Mouse (Mus musculus): Measurements from ENCODE around the gene 4930505A04Rik. TPM values are rescaled to one million over a fixed set of nuclear protein-coding genes. Genes with fewer than 3 reads are reported as not detected.
"Not testable (repeated sequence)": the region's sequence is repeated elsewhere in the genome, so short reads cannot be mapped to it uniquely, and the experiment has no call there.

The 4930505A04Rik gene
- polyA plus RNA-seq, 1 experiment from 2014 or later, result 0.23 TPM

GRCm38 (mm10) chr11:30454331-30454730 lies 17.3 kb downstream of the 4930505A04Rik start:
- WGBS, result 86% methylated on average over 4 of the region's 4 CpGs
- ATAC-seq, result no peak
- H3K27me3 ChIP-seq (replicated peaks; ENCODE audit: control insufficient read depth, insufficient read depth, low read length), result no peaks in the 10 kb centered on the region
- H3K36me3 ChIP-seq (ENCODE audit: control insufficient read depth, insufficient read depth, low read length), result no peaks in the 10 kb centered on the region
- no peak overlapping the region for H3K4me3 ChIP-seq (ENCODE audit: low read length)
- no peak overlapping the region for H3K9ac ChIP-seq (ENCODE audit: low read depth, low read length)
- no peak overlapping the region for H3K4me2 ChIP-seq (ENCODE audit: low read length)
- H3K9me3 ChIP-seq (ENCODE audit: control insufficient read depth, low read length), result no peaks in the 10 kb centered on the region
- H3K4me1 ChIP-seq (ENCODE audit: control insufficient read depth, insufficient read depth, low read depth, low read length), result no peaks in the 10 kb centered on the region
- H3K27ac ChIP-seq (ENCODE audit: low read depth, low read length), result no peak overlapping the region

GRCm38 (mm10) chr11:30448126-30448525 lies 23.5 kb downstream of the 4930505A04Rik start:
- Histone ChIP-seq H3K9me3 (ENCODE audit: control insufficient read depth, low read length) (no peaks in the 10 kb centered on the region), H3K4me2 (ENCODE audit: low read length) (no peak overlapping the region), H3K4me1 (ENCODE audit: control insufficient read depth, insufficient read depth, low read depth, low read length) (no peaks in the 10 kb centered on the region), H3K9ac (ENCODE audit: low read depth, low read length) (no peak overlapping the region), H3K36me3 (ENCODE audit: control insufficient read depth, insufficient read depth, low read length) (no peaks in the 10 kb centered on the region), H3K4me3 (ENCODE audit: low read length) (no peak overlapping the region), H3K27ac (ENCODE audit: low read depth, low read length) (no peak overlapping the region), H3K27me3 (replicated peaks; ENCODE audit: control insufficient read depth, insufficient read depth, low read length) (no peaks in the 10 kb centered on the region)
- ATAC-seq, result no peak
- 87% methylated on average over 2 of the region's 2 CpGs for WGBS

- H3K9me3 ChIP-seq (ENCODE audit: control insufficient read depth, low read length), result no peaks in the 10 kb centered on the region
- no peak for ATAC-seq
- H3K27me3 ChIP-seq (replicated peaks; ENCODE audit: control insufficient read depth, insufficient read depth, low read length), result no peaks in the 10 kb centered on the region
- no peak overlapping the region for H3K9ac ChIP-seq (ENCODE audit: low read depth, low read length)
- H3K4me1 ChIP-seq (ENCODE audit: control insufficient read depth, insufficient read depth, low read depth, low read length), result no peaks in the 10 kb centered on the region
- no peak overlapping the region for H3K4me3 ChIP-seq (ENCODE audit: low read length)
- H3K27ac ChIP-seq (ENCODE audit: low read depth, low read length), result no peak overlapping the region
- H3K36me3 ChIP-seq (ENCODE audit: control insufficient read depth, insufficient read depth, low read length), result no peaks in the 10 kb centered on the region
- WGBS, result 91% methylated on average over 1 of the region's 1 CpGs
- H3K4me2 ChIP-seq (ENCODE audit: low read length), result no peak overlapping the region
Measured at GRCm38 (mm10) chr11:30447561-30447960, 24.1 kb downstream of the 4930505A04Rik start.

GRCm38 (mm10) chr11:30444192-30444905 lies 27.3 kb downstream of the 4930505A04Rik start:
- H3K4me1 ChIP-seq (ENCODE audit: control insufficient read depth, insufficient read depth, low read depth, low read length); H3K36me3 ChIP-seq (ENCODE audit: control insufficient read depth, insufficient read depth, low read length); H3K9me3 ChIP-seq (ENCODE audit: control insufficient read depth, low read length); H3K4me2 ChIP-seq (ENCODE audit: low read length); H3K27ac ChIP-seq (ENCODE audit: low read depth, low read length); ATAC-seq; H3K27me3 ChIP-seq (replicated peaks; ENCODE audit: control insufficient read depth, insufficient read depth, low read length); H3K9ac ChIP-seq (ENCODE audit: low read depth, low read length); H3K4me3 ChIP-seq (ENCODE audit: low read length): not testable (repeated sequence)
- 90% methylated on average over 12 of the region's 12 CpGs for WGBS

GRCm38 (mm10) chr11:30443746-30444145 lies 27.9 kb downstream of the 4930505A04Rik start:
- no peak overlapping the region for H3K9ac ChIP-seq (ENCODE audit: low read depth, low read length)
- no peak overlapping the region for H3K27ac ChIP-seq (ENCODE audit: low read depth, low read length)
- no peaks in the 10 kb centered on the region for H3K36me3 ChIP-seq (ENCODE audit: control insufficient read depth, insufficient read depth, low read length)
- no peak for ATAC-seq
- WGBS, result 89% methylated on average over 6 of the region's 8 CpGs
- H3K4me3 ChIP-seq (ENCODE audit: low read length), result no peak overlapping the region
- H3K9me3 ChIP-seq (ENCODE audit: control insufficient read depth, low read length), result no peaks in the 10 kb centered on the region
- H3K4me1 ChIP-seq (ENCODE audit: control insufficient read depth, insufficient read depth, low read depth, low read length), result no peaks in the 10 kb centered on the region
- H3K4me2 ChIP-seq (ENCODE audit: low read length), result no peak overlapping the region
- no peaks in the 10 kb centered on the region for H3K27me3 ChIP-seq (replicated peaks; ENCODE audit: control insufficient read depth, insufficient read depth, low read length)

GRCm38 (mm10) chr11:30433256-30433950 lies 38.2 kb downstream of the 4930505A04Rik start:
- H3K27me3 ChIP-seq (replicated peaks; ENCODE audit: control insufficient read depth, insufficient read depth, low read length), result no peaks in the 10 kb centered on the region
- no peaks in the 10 kb centered on the region for H3K36me3 ChIP-seq (ENCODE audit: control insufficient read depth, insufficient read depth, low read length)
- H3K9ac ChIP-seq (ENCODE audit: low read depth, low read length), result no peak overlapping the region
- 79% methylated on average over 2 of the region's 2 CpGs for WGBS
- H3K9me3 ChIP-seq (ENCODE audit: control insufficient read depth, low read length), result no peaks in the 10 kb centered on the region
- no peak overlapping the region for H3K4me3 ChIP-seq (ENCODE audit: low read length)
- ATAC-seq, result no peak
- H3K4me1 ChIP-seq (ENCODE audit: control insufficient read depth, insufficient read depth, low read depth, low read length), result no peaks in the 10 kb centered on the region
- H3K4me2 ChIP-seq (ENCODE audit: low read length), result no peak overlapping the region
- no peak overlapping the region for H3K27ac ChIP-seq (ENCODE audit: low read depth, low read length)

GRCm38 (mm10) chr11:30405581-30405980 lies 66.0 kb downstream of the 4930505A04Rik start:
- Histone ChIP-seq H3K4me3 (ENCODE audit: low read length) (no peak overlapping the region), H3K9me3 (ENCODE audit: control insufficient read depth, low read length) (no peaks in the 10 kb centered on the region), H3K4me2 (ENCODE audit: low read length) (no peak overlapping the region), H3K27ac (ENCODE audit: low read depth, low read length) (no peak overlapping the region), H3K4me1 (ENCODE audit: control insufficient read depth, insufficient read depth, low read depth, low read length) (no peaks in the 10 kb centered on the region), H3K9ac (ENCODE audit: low read depth, low read length) (no peak overlapping the region), H3K36me3 (ENCODE audit: control insufficient read depth, insufficient read depth, low read length) (no peaks in the 10 kb centered on the region), H3K27me3 (replicated peaks; ENCODE audit: control insufficient read depth, insufficient read depth, low read length) (no peaks in the 10 kb centered on the region)
- 48% methylated on average over 2 of the region's 2 CpGs for WGBS
- no peak for ATAC-seq

GRCm38 (mm10) chr11:30404619-30405200 lies 66.9 kb downstream of the 4930505A04Rik start:
- Histone ChIP-seq H3K27ac (ENCODE audit: low read depth, low read length) (no peak overlapping the region), H3K36me3 (ENCODE audit: control insufficient read depth, insufficient read depth, low read length) (no peaks in the 10 kb centered on the region), H3K9ac (ENCODE audit: low read depth, low read length) (no peak overlapping the region), H3K4me2 (ENCODE audit: low read length) (no peak overlapping the region), H3K27me3 (replicated peaks; ENCODE audit: control insufficient read depth, insufficient read depth, low read length) (no peaks in the 10 kb centered on the region), H3K4me1 (ENCODE audit: control insufficient read depth, insufficient read depth, low read depth, low read length) (no peaks in the 10 kb centered on the region), H3K4me3 (ENCODE audit: low read length) (no peak overlapping the region), H3K9me3 (ENCODE audit: control insufficient read depth, low read length) (no peaks in the 10 kb centered on the region)
- WGBS, result 71% methylated on average over 4 of the region's 4 CpGs
- ATAC-seq, result no peak

GRCm38 (mm10) chr11:30394351-30394750 lies 77.3 kb downstream of the 4930505A04Rik start:
- Histone ChIP-seq H3K9me3 (ENCODE audit: control insufficient read depth, low read length) (no peaks in the 10 kb centered on the region), H3K4me2 (ENCODE audit: low read length) (no peak overlapping the region), H3K27me3 (replicated peaks; ENCODE audit: control insufficient read depth, insufficient read depth, low read length) (no peaks in the 10 kb centered on the region), H3K4me3 (ENCODE audit: low read length) (no peak overlapping the region), H3K27ac (ENCODE audit: low read depth, low read length) (no peak overlapping the region), H3K36me3 (ENCODE audit: control insufficient read depth, insufficient read depth, low read length) (no peaks in the 10 kb centered on the region), H3K4me1 (ENCODE audit: control insufficient read depth, insufficient read depth, low read depth, low read length) (no peaks in the 10 kb centered on the region), H3K9ac (ENCODE audit: low read depth, low read length) (no peak overlapping the region)
- no peak for ATAC-seq

Data from hindbrain, embryonic 16.5 days (tissue).